Mouse (Mus musculus) embryonic facial prominence, embryonic 13.5 days (tissue): ENCODE measurements around the gene Lhb. TPM values are rescaled to one million over a fixed set of nuclear protein-coding genes. Genes with fewer than 3 reads are reported as not detected.

ENCODE experiments used
- ATAC-seq: fragments of 200-750 bp; cut with Nextera tagmentation; 2 replicates; pipeline ENCODE4 v1.8.0; 2017; ENCODE audit warnings: low read depth; ENCODE audit not compliant: insufficient number of reproducible peaks, insufficient read depth, low FRiP score, low TSS enrichment
- H3K27ac ChIP-seq: fragments of 300-500 bp; sonication (generic); 2 replicates; pipeline ENCODE4 v1.5.1; 2015; ENCODE audit warnings: moderate library complexity, mild to moderate bottlenecking, inconsistent platforms
- H3K27me3 ChIP-seq: fragments of 300-500 bp; sonication (generic); 2 replicates; pipeline ENCODE4 v1.6.1; 2015; ENCODE audit warnings: mild to moderate bottlenecking, inconsistent platforms
- H3K36me3 ChIP-seq: fragments of 300-500 bp; sonication (generic); 2 replicates; pipeline ENCODE4 v1.6.1; 2015; ENCODE audit warnings: mild to moderate bottlenecking, inconsistent platforms
- H3K4me1 ChIP-seq: fragments of 300-500 bp; sonication (generic); 2 replicates; pipeline ENCODE4 v1.6.1; 2015; ENCODE audit warnings: inconsistent platforms
- H3K4me2 ChIP-seq: fragments of 300-500 bp; sonication (generic); 2 replicates; pipeline ENCODE4 v1.6.1; 2015; ENCODE audit warnings: moderate library complexity, mild to moderate bottlenecking, inconsistent platforms
- H3K4me3 ChIP-seq: fragments of 300-500 bp; sonication (generic); 2 replicates; pipeline ENCODE4 v1.5.1; 2015; ENCODE audit warnings: mild to moderate bottlenecking, inconsistent platforms
- H3K9ac ChIP-seq: fragments of 300-500 bp; sonication (generic); 2 replicates; pipeline ENCODE4 v1.6.1; 2015; ENCODE audit warnings: mild to moderate bottlenecking, inconsistent platforms
- H3K9me3 ChIP-seq: fragments of 300-500 bp; sonication (generic); 2 replicates; pipeline ENCODE4 v1.6.1; 2016; ENCODE audit warnings: inconsistent platforms
- WGBS: fragments of 180-500 bp; shearing (Covaris S2); methylation state at CpG from one replicate; pipeline ENCODE4 v1.1.7; 2015; ENCODE audit warnings: mixed read lengths; 5-methylcytosine and 5-hydroxymethylcytosine counted together
- microRNA-seq: library from miRNA; unstranded; fragments of <30 nt; microRNA quantifications from one replicate; pipeline ENCODE4, GENCODE M21; 2016
- polyA plus RNA-seq: library from polyadenylated mRNA; unstranded; fragments of >200 nt; fragmentation: Nextera tagmentation; extraction: Ambion mirVana; gene quantifications from 2 replicates; pipeline ENCODE4 v1.2.1, GENCODE M21; 2015

Lhb gene
- polyA plus RNA-seq, 1 experiment from 2014 or later = 1.2 TPM

DNA sequence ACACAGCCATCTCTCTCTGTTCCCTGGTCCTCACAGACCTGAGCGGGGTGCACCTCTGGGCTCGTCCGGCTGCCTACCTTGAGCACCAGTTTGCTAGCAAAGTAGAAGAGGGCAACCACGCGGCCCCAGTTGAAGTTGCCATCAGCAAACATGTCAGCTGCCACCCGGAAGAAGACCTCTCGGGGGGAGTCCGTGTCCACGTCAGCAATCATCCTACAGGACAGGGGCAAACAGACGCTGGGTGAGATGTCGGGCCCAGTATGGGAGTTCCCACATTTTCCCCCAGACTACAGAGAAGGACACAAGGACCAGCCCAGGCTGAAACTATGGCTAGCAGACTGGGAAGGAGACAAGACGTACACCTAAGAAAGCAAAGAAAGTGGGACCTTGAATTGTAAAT lies 44.5 kb downstream of the Lhb start:
- no peak for ATAC-seq
- H3K4me2 ChIP-seq = peak overlapping the region; percentile 94; the same call in 1 of the 2 replicates
- no peak overlapping the region for H3K27ac ChIP-seq
- 95% methylated on average over 12 of the region's 12 CpGs for WGBS
- no peak overlapping the region for H3K9ac ChIP-seq
- H3K36me3 ChIP-seq = peaks cover 37% of the 10 kb centered on the region
- H3K4me1 ChIP-seq = peaks cover 33% of the 10 kb centered on the region
- no peaks in the 10 kb centered on the region for H3K27me3 ChIP-seq
- H3K9me3 ChIP-seq = no peaks in the 10 kb centered on the region
- H3K4me3 ChIP-seq = peak overlapping the region; percentile 91; the same call in 1 of the 2 replicates

DNA sequence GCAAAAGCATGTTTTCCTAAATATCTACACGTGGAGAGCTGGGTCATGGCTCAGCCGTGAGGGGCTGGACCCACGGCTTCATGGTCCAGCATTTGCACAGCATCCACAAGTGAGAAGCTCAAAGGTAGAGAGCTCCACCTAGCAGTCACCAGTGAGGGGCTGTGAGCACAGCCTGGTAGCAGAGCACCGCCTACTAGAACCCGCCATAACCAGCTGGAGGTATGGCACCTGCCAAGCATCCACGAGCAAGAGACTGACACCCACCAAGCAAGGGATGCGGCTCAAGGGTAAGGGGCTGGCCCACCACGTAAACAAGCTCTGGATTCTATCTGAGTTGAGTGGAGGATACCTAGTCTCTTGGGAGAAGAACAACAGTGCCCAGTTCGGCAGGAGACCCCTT lies 44.9 kb downstream of the Lhb start:
- ATAC-seq = no peak
- Histone ChIP-seq H3K9me3 (no peaks in the 10 kb centered on the region), H3K36me3 (peaks cover 37% of the 10 kb centered on the region), H3K4me3 (peak overlapping the region; percentile 91), H3K27ac (no peak overlapping the region), H3K27me3 (no peaks in the 10 kb centered on the region), H3K4me1 (peaks cover 28% of the 10 kb centered on the region), H3K9ac (peak overlapping the region; percentile 91), H3K4me2 (peak overlapping the region; percentile 94)
- 82% methylated on average over 9 of the region's 9 CpGs for WGBS

DNA sequence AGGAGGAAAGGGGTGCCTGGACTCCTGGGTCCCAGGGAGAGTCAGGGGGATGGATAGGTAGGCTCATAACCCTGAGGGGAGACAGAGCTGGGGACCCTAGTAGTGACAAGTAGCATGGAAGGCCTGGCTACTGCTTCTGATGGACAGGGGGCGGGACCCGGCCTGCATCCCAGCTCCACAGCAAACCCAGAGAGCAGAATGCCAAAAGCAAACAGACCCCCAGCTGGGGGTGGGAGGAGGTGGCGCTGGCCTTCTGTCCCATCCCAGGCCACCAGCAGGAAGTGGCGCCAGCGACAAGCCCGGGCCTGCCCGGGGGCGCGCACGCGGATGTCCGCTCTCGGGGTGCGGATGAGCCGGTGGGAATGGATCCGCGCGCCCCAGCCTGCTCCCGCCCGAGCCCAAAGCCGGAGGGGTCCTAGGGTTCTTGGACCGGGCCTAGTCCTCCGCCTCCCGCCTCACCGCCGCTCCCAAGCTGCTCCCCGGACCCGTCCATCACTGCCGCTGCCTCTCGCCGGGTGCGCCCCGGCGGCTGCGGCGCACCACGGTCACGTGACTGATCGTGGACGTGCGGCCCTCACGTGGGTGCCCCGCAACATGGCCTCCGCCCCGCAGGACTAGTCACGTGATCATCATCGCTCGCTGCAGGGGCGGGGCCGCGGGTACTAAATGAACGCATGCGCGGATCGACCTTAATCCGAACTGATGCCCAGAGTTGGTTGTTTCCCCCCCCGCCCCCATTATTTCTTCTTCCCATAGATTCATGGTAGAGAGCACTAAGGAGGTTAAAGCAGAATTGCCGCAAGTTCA lies 45.9 kb downstream of the Lhb start, which contains the start of gene Bax:
TSS of gene Bax (minus strand) at position 616 of the 807 bp plus-strand sequence.
- Histone ChIP-seq H3K4me1 (peaks cover 21% of the 10 kb centered on the region), H3K9me3 (no peaks in the 10 kb centered on the region), H3K27me3 (no peaks in the 10 kb centered on the region), H3K4me3 (peak within 1 kb of the TSS; percentile 91), H3K9ac (peak within 1 kb of the TSS; percentile 91), H3K36me3 (peaks cover 37% of the 10 kb centered on the region), H3K27ac (peak within 1 kb of the TSS; percentile 28; the same call in 1 of the 2 replicates), H3K4me2 (peak within 1 kb of the TSS; percentile 94)
- ATAC-seq = peak; percentile 71
- 0% methylated on average over 58 of the region's 58 CpGs for WGBS

DNA sequence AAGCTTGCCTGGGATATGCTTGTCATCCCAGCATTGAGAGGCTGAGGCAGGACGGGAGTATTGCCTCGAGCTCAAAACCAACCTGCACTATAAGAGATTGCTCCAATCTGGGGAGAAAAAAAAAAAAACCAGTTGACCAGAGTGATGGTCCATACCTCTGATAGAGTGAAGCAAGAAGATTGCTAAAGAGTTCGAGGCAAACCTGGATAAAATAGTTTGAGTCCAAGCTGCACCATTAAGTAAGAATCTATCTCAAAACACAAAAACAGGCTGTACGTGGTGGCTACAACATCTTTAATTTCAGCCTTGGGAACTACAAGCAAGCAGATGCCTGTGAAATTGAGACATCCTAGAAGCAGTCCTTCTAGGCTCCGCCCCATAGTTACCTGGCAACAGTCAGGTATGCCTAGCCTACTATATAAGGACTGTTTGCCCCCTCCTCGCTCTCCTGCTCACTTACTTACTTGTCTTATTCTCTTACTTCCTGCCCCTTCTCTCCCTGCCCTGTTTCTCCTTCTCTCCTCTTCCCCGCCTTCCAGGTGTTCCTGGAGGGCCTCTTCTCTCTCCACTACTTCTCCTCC lies 46.6 kb downstream of the Lhb start:
- Histone ChIP-seq H3K9me3 (no peaks in the 10 kb centered on the region), H3K27me3 (no peaks in the 10 kb centered on the region), H3K4me1 (peaks cover 17% of the 10 kb centered on the region), H3K36me3 (peaks cover 32% of the 10 kb centered on the region), H3K4me2 (peak overlapping the region; percentile 94), H3K9ac (peak overlapping the region; percentile 54; the same call in 1 of the 2 replicates), H3K4me3 (peak overlapping the region; percentile 91), H3K27ac (no peak overlapping the region; the same call in 1 of the 2 replicates)
- WGBS = 27% methylated on average over 7 of the region's 7 CpGs
- ATAC-seq = peak; percentile 2; the same call in 1 of the 2 replicates

DNA sequence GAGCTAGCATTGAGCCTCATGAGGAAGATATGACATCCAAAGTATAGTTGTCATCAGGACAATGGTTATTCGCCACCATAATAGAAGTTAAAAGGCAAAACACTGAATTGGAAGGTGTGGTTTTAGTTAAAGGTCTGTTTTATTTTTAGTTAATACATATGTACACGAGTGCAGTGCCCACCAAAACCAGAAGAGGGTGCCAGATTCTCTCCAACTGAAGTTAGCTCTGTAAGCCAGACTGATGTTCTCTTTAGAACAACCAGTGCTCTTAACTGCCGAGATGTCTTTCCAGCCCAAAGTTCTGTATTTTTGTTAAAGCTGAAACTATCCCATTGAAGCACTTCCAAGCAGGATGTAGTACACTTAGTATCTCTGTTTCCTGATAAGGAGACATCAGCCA lies 50.2 kb downstream of the Lhb start:
- no peak overlapping the region for H3K9ac ChIP-seq
- H3K27me3 ChIP-seq = no peaks in the 10 kb centered on the region
- WGBS = 5% methylated on average over 3 of the region's 3 CpGs
- H3K27ac ChIP-seq = no peak overlapping the region
- no peaks in the 10 kb centered on the region for H3K9me3 ChIP-seq
- no peak overlapping the region for H3K4me3 ChIP-seq
- ATAC-seq = no peak
- peaks cover 8% of the 10 kb centered on the region for H3K4me1 ChIP-seq
- no peaks in the 10 kb centered on the region for H3K36me3 ChIP-seq
- H3K4me2 ChIP-seq = no peak overlapping the region

Small RNA genes lying within 50 kb of the gene (microRNA-seq; reads per million reads assigned to microRNA genes)
- not detected for gene Gm22133

Other genes starting within 250 kb of the Lhb start
- 1.8 and 2.6 TPM in 2 replicates for gene Gfy, start 241.3 kb upstream of the Lhb start, polyA plus RNA-seq
- not detected in 2 replicates for gene Pth2, start 239.8 kb upstream of the Lhb start, polyA plus RNA-seq
- gene Ccdc155, start 215.9 kb upstream of the Lhb start, polyA plus RNA-seq = 0.53 and 1.2 TPM in 2 replicates
- gene Dkkl1, start 208.7 kb upstream of the Lhb start, polyA plus RNA-seq = 2.3 and 3.0 TPM in 2 replicates
- 221 and 233 TPM in 2 replicates for gene Tead2, start 205.1 kb upstream of the Lhb start, polyA plus RNA-seq
- gene Cd37, start 181.7 kb upstream of the Lhb start, polyA plus RNA-seq = 1.6 and 2.8 TPM in 2 replicates
- gene Slc6a16, start 179.7 kb upstream of the Lhb start, polyA plus RNA-seq = 0.17 and 0.29 TPM in 2 replicates
- gene Slc6a21, start 143.3 kb upstream of the Lhb start, polyA plus RNA-seq = not detected in 2 replicates
- gene Trpm4, start 87.0 kb upstream of the Lhb start, polyA plus RNA-seq = 17.8 and 23.8 TPM in 2 replicates
- gene Hrc, start 85.5 kb upstream of the Lhb start, polyA plus RNA-seq = 2.2 and 2.9 TPM in 2 replicates
- 6.6 and 8.2 TPM in 2 replicates for gene Ppfia3, start 53.8 kb upstream of the Lhb start, polyA plus RNA-seq
- 1.6 and 2.7 TPM in 2 replicates for gene Lin7b, start 50.2 kb upstream of the Lhb start, polyA plus RNA-seq
- 285 and 299 TPM in 2 replicates for gene Snrnp70, start 25.1 kb upstream of the Lhb start, polyA plus RNA-seq
- not detected in 2 replicates for gene Kcna7, start 15.2 kb upstream of the Lhb start, polyA plus RNA-seq
- 4.6 and 6.1 TPM in 2 replicates for gene Ntf5, start 7.1 kb upstream of the Lhb start, polyA plus RNA-seq
- gene Gys1, start 14.0 kb downstream of the Lhb start, polyA plus RNA-seq = 38.0 and 39.6 TPM in 2 replicates
- gene Ruvbl2, start 17.3 kb downstream of the Lhb start, polyA plus RNA-seq = 141 and 148 TPM in 2 replicates
- gene Ftl1, start 39.1 kb downstream of the Lhb start, polyA plus RNA-seq = 5,253 and 5,612 TPM in 2 replicates
- 154 and 190 TPM in 2 replicates for gene Bax, start 46.1 kb downstream of the Lhb start, polyA plus RNA-seq
- 0.59 and 1.2 TPM in 2 replicates for gene Tulp2, start 61.1 kb downstream of the Lhb start, polyA plus RNA-seq
- gene Gm45808, start 66.0 kb downstream of the Lhb start, polyA plus RNA-seq = not detected in 2 replicates
- 4.5 TPM in 2 replicates for gene Dhdh, start 68.0 kb downstream of the Lhb start, polyA plus RNA-seq
- gene Nucb1, start 89.6 kb downstream of the Lhb start, polyA plus RNA-seq = 198 and 206 TPM in 2 replicates
- gene Ppp1r15a, start 105.4 kb downstream of the Lhb start, polyA plus RNA-seq = 22.9 and 23.0 TPM in 2 replicates
- gene Plekha4, start 105.5 kb downstream of the Lhb start, polyA plus RNA-seq = 2.9 and 3.8 TPM in 2 replicates
- 0.25 and 0.83 TPM in 2 replicates for gene Hsd17b14, start 134.1 kb downstream of the Lhb start, polyA plus RNA-seq
- gene Bcat2, start 149.3 kb downstream of the Lhb start, polyA plus RNA-seq = 67.1 and 68.4 TPM in 2 replicates
- 0.39 and 0.96 TPM in 2 replicates for gene Fgf21, start 194.7 kb downstream of the Lhb start, polyA plus RNA-seq
- 1.9 and 2.3 TPM in 2 replicates for gene Fut1, start 196.5 kb downstream of the Lhb start, polyA plus RNA-seq
- 0.27 and 0.39 TPM in 2 replicates for gene Izumo1, start 201.0 kb downstream of the Lhb start, polyA plus RNA-seq
- 8.0 and 8.8 TPM in 2 replicates for gene Rasip1, start 206.7 kb downstream of the Lhb start, polyA plus RNA-seq
- gene Mamstr, start 219.2 kb downstream of the Lhb start, polyA plus RNA-seq = 5.2 and 7.8 TPM in 2 replicates
- gene Fut2, start 245.6 kb downstream of the Lhb start, polyA plus RNA-seq = 0.45 and 0.54 TPM in 2 replicates